Mouse (Mus musculus) MEL (cell line): ENCODE data around the gene Col6a1.

ENCODE experiments used
- CTCF ChIP-seq, 3 experiments: IDR thresholded peaks in 2 of 3; conservative IDR thresholded peaks in 1 of 3; 2 replicates each; pipeline ENCODE4 v1.5.1; 2011 to 2012; ENCODE audit warnings: low read length in 3 of 3, low read depth in 2 of 3, mild to moderate bottlenecking in 2 of 3, improper control_type of control experiment in 1 of 3, inconsistent platforms in 1 of 3, mixed read lengths in 1 of 3, moderate library complexity in 1 of 3; ENCODE audit not compliant: control insufficient read depth in 1 of 3, insufficient read depth in 1 of 3, poor library complexity in 1 of 3, severe bottlenecking in 1 of 3
- MYB ChIP-seq: IDR thresholded peaks from 2 replicates; pipeline ENCODE4 v1.6.1; 2011; ENCODE audit warnings: mild to moderate bottlenecking, low read depth, low read length, improper control_type of control experiment
- POLR2A ChIP-seq, 2 experiments: IDR thresholded peaks; 2 replicates each; pipeline ENCODE4 v1.6.1; 2011 to 2012; ENCODE audit warnings: low read length in 2 of 2, mild to moderate bottlenecking in 2 of 2, control low read depth in 1 of 2, improper control_type of control experiment in 1 of 2, low read depth in 1 of 2, moderate library complexity in 1 of 2; ENCODE audit not compliant: control insufficient read depth in 1 of 2, insufficient read depth in 1 of 2, poor library complexity in 1 of 2
- POLR2AphosphoS5 ChIP-seq: IDR thresholded peaks from 2 replicates; pipeline ENCODE4 v1.6.1; 2012; ENCODE audit warnings: low read depth, borderline replicate concordance, mild to moderate bottlenecking, inconsistent platforms, low read length, moderate library complexity, mixed read lengths
- RAD21 ChIP-seq: IDR thresholded peaks from 2 replicates; pipeline ENCODE4 v1.6.1; 2011; ENCODE audit warnings: mild to moderate bottlenecking, low read depth, low read length, improper control_type of control experiment
- SIN3A ChIP-seq: IDR thresholded peaks from 2 replicates; pipeline ENCODE4 v1.6.1; 2012; ENCODE audit warnings: low read length, improper control_type of control experiment, inconsistent platforms
- SMC3 ChIP-seq: IDR thresholded peaks from 2 replicates; pipeline ENCODE4 v1.6.1; 2011; ENCODE audit warnings: low read depth, low read length, improper control_type of control experiment

DNA sequence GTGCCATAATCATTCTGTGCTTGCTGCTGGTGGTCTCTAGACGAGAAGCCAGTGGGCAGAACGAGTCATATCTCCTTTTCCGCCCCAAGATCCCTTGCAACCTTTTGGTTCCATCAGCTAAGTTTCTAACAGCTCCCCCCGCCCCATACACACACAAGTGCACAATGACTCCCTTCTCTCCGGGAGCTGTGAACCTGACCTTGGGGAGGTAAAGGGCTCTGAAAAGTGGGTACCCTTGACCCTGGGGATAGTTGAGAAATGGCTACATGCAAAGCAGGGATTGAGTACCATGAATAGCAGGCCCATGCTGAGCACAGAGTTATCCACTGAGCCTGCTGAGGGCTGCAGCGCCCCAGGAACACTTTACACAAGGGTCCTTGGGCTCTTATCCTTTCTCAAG lies 6.4 kb upstream of the Col6a1 start:
- TF ChIP-seq POLR2A (IDR thresholded peaks at IDR 0.05; ENCODE audit: control insufficient read depth in 1 of 2, insufficient read depth in 1 of 2, low read depth in 1 of 2, low read length in 2 of 2, poor library complexity in 1 of 2) (no peak), CTCF (IDR thresholded peaks at IDR 0.05 in 2 of 3, conservative IDR thresholded peaks at IDR 0.05 in 1 of 3; ENCODE audit: control insufficient read depth in 1 of 3, insufficient read depth in 1 of 3, low read depth in 2 of 3, low read length in 3 of 3, poor library complexity in 1 of 3, severe bottlenecking in 1 of 3) (no peak), SMC3 (no peak), RAD21 (no peak), SIN3A (no peak), MYB (no peak), POLR2AphosphoS5 (no peak)
